Mouse (Mus musculus) forebrain, embryonic 10.5 days (tissue): ENCODE data around the gene Colca2. TPM values are rescaled to one million over a fixed set of nuclear protein-coding genes. Genes with fewer than 3 reads are reported as not detected.

Source experiments
- DNase-seq: peaks from one replicate; pipeline ENCODE4 v3.0.0-alpha.2; 2017; ENCODE audit warnings: low spot score; ENCODE audit errors: extremely low spot score
- H3K27ac ChIP-seq: fragments of 300-500 bp; sonication (generic); 2 replicates; pipeline ENCODE4 v1.5.1; 2016; ENCODE audit warnings: mild to moderate bottlenecking
- H3K27me3 ChIP-seq: fragments of 300-500 bp; sonication (generic); 2 replicates; pipeline ENCODE4 v1.6.1; 2016; ENCODE audit warnings: mild to moderate bottlenecking; ENCODE audit not compliant: poor library complexity, severe bottlenecking
- H3K36me3 ChIP-seq: fragments of 300-500 bp; sonication (generic); replicated peaks from 2 replicates; pipeline ENCODE4 v1.6.1; 2016; ENCODE audit warnings: mild to moderate bottlenecking, moderate library complexity
- H3K4me1 ChIP-seq: fragments of 300-500 bp; sonication (generic); 2 replicates; pipeline ENCODE4 v1.6.1; 2016
- H3K4me3 ChIP-seq: fragments of 300-500 bp; sonication (generic); 2 replicates; pipeline ENCODE4 v1.5.1; 2016; ENCODE audit warnings: mild to moderate bottlenecking, moderate library complexity
- H3K9me3 ChIP-seq: fragments of 300-500 bp; sonication (generic); 2 replicates; pipeline ENCODE4 v1.6.1; 2016; ENCODE audit warnings: mild to moderate bottlenecking, moderate library complexity
- WGBS: fragments of 180-500 bp; shearing (Covaris S2); methylation state at CpG from one replicate; pipeline ENCODE4 v1.1.7; 2016; 5-methylcytosine and 5-hydroxymethylcytosine counted together
- polyA plus RNA-seq: library from polyadenylated mRNA; unstranded; fragments of >200 nt; fragmentation: Nextera tagmentation; extraction: Ambion mirVana; gene quantifications from 2 replicates; pipeline ENCODE4 v1.2.1, GENCODE M21; 2016

The Colca2 gene
- polyA plus RNA-seq, 1 experiment from 2014 or later = 1.8 TPM

- Histone ChIP-seq H3K27me3 (no peaks in the 10 kb centered on the region), H3K9me3 (no peaks in the 10 kb centered on the region), H3K4me1 (no peaks in the 10 kb centered on the region), H3K36me3 (no peaks in the 10 kb centered on the region), H3K27ac (no peak overlapping the region), H3K4me3 (no peak overlapping the region)
- DNase-seq = no peak
- WGBS = 81% methylated on average over 4 of the region's 4 CpGs
Measured at GRCm38 (mm10) chr9:51256780-51257502, 21.4 kb downstream of the Colca2 start.

- no peaks in the 10 kb centered on the region for H3K9me3 ChIP-seq
- 79% methylated on average over 12 of the region's 12 CpGs for WGBS
- DNase-seq = no peak
- no peak overlapping the region for H3K4me3 ChIP-seq
- no peaks in the 10 kb centered on the region for H3K36me3 ChIP-seq
- H3K27me3 ChIP-seq = no peaks in the 10 kb centered on the region
- no peaks in the 10 kb centered on the region for H3K4me1 ChIP-seq
- H3K27ac ChIP-seq = no peak overlapping the region
Measured at GRCm38 (mm10) chr9:51238741-51239385, 39.5 kb downstream of the Colca2 start.

GRCm38 (mm10) chr9:51232163-51232562 is 46.2 kb downstream of the Colca2 start:
- Histone ChIP-seq H3K4me1 (peaks cover 6% of the 10 kb centered on the region; the same call in 1 of the 2 replicates), H3K36me3 (no peaks in the 10 kb centered on the region), H3K27ac (no peak overlapping the region), H3K27me3 (no peaks in the 10 kb centered on the region), H3K4me3 (no peak overlapping the region), H3K9me3 (no peaks in the 10 kb centered on the region)
- WGBS = 93% methylated on average over 8 of the region's 8 CpGs
- no peak for DNase-seq

- H3K4me3 ChIP-seq = no peak overlapping the region
- H3K27ac ChIP-seq = no peak overlapping the region
- H3K36me3 ChIP-seq = no peaks in the 10 kb centered on the region
- WGBS = 87% methylated on average over 4 of the region's 4 CpGs
- H3K4me1 ChIP-seq = peaks cover 6% of the 10 kb centered on the region; the same call in 1 of the 2 replicates
- no peak for DNase-seq
- H3K9me3 ChIP-seq = no peaks in the 10 kb centered on the region
- H3K27me3 ChIP-seq = no peaks in the 10 kb centered on the region
Measured at GRCm38 (mm10) chr9:51230701-51231389, 47.5 kb downstream of the Colca2 start.

GRCm38 (mm10) chr9:51225636-51226166 is 52.7 kb downstream of the Colca2 start:
- 91% methylated on average over 5 of the region's 5 CpGs for WGBS
- Histone ChIP-seq H3K27me3 (no peaks in the 10 kb centered on the region), H3K36me3 (no peaks in the 10 kb centered on the region), H3K4me1 (no peaks in the 10 kb centered on the region), H3K27ac (no peak overlapping the region), H3K4me3 (no peak overlapping the region), H3K9me3 (no peaks in the 10 kb centered on the region)
- no peak for DNase-seq

Other genes with a start within 250 kb of the Colca2 start
- not detected in 2 replicates for gene Btg4, start 217.7 kb downstream of the Colca2 start, polyA plus RNA-seq
- gene Layn, start 201.5 kb downstream of the Colca2 start, polyA plus RNA-seq = 1.4 and 2.0 TPM in 2 replicates
- gene 4833427G06Rik, start 176.5 kb downstream of the Colca2 start, polyA plus RNA-seq = not detected in 2 replicates
- gene Gm32742, start 113.1 kb downstream of the Colca2 start, polyA plus RNA-seq = not detected in 2 replicates
- gene Pou2af1, start 64.9 kb downstream of the Colca2 start, polyA plus RNA-seq = not detected in 2 replicates
- gene 1810046K07Rik, start 50.3 kb upstream of the Colca2 start, polyA plus RNA-seq = not detected in 2 replicates